Mouse (Mus musculus): ENCODE results near the gene a. TPM values are rescaled to one million over a fixed set of nuclear protein-coding genes. Genes with fewer than 3 reads are reported as not detected.
A peak's percentile ranks its signal among the peaks of the same experiment; 100 is the strongest.

a gene
- total RNA-seq (2021) (not detected), polyA plus RNA-seq (2012; rRNA removed) (not detected in 2 replicates)
- long read RNA-seq: 0 reads

- H3K27me3 ChIP-seq (ENCODE audit: control insufficient read depth, insufficient read depth, low read length): no peaks in the 10 kb centered on the region
- H3K27ac ChIP-seq: peak within 1 kb of the TSS; percentile 99
- peak within 1 kb of the TSS; percentile 95 for H3K9ac ChIP-seq (ENCODE audit: low read depth, low read length)
- H3K4me1 ChIP-seq (ENCODE audit: control insufficient read depth, insufficient read depth, low read length): peaks cover 10% of the 10 kb centered on the region
- 1% methylated on average over 89 of the region's 89 CpGs for WGBS
- H3K4me3 ChIP-seq: peak within 1 kb of the TSS; percentile 98
- DNase-seq: peak; percentile 96 to 98
- H3K36me3 ChIP-seq (ENCODE audit: control insufficient read depth, insufficient read depth, low read length): peaks cover 28% of the 10 kb centered on the region
- TF ChIP-seq CTCF (IDR thresholded peaks at IDR 0.05) (peak; percentile 37), EP300 (IDR thresholded peaks at IDR 0.05; ENCODE audit: insufficient read depth, low read depth, low read length) (0 out of 2 replicates have a peak, but pooled peaks have one; percentile 24), POLR2A (IDR thresholded peaks at IDR 0.05; ENCODE audit: insufficient read depth, low read depth, low read length) (peak; percentile 95)
- intact Hi-C loops (cut with DNase I): loop anchor here (2.0 to 10.0 kb wide), 5 partner anchors 30 to 356 kb away; partner anchors contain the start of genes Cbfa2t2 and Eif2s2
- peaks cover 6% of the 10 kb centered on the region; the same call in 1 of the 2 replicates for H3K79me2 ChIP-seq (replicated peaks; ENCODE audit: control insufficient read depth, insufficient read depth, low read length)
Observed at GRCm38 (mm10) chr2:154790656-154791483, at the start of gene a, which contains the start of gene Raly. Gene a, plus strand, starts transcription at chr2:154791402. Gene Raly, plus strand, starts transcription at chr2:154791096.

- Histone ChIP-seq H3K27ac (no peak overlapping the region), H3K27me3 (ENCODE audit: control insufficient read depth, insufficient read depth, low read length) (no peaks in the 10 kb centered on the region), H3K36me3 (ENCODE audit: control insufficient read depth, insufficient read depth, low read length) (no peaks in the 10 kb centered on the region), H3K4me3 (no peak overlapping the region), H3K9ac (ENCODE audit: low read depth, low read length) (no peak overlapping the region), H3K4me1 (ENCODE audit: control insufficient read depth, insufficient read depth, low read length) (no peaks in the 10 kb centered on the region), H3K79me2 (replicated peaks; ENCODE audit: control insufficient read depth, insufficient read depth, low read length) (no peaks in the 10 kb centered on the region)
- intact Hi-C loops (cut with DNase I): no loop called here
- 79% methylated on average over 10 of the region's 10 CpGs for WGBS
- no peak for TF ChIP-seq POLR2A (IDR thresholded peaks at IDR 0.05; ENCODE audit: insufficient read depth, low read depth, low read length)
- no peak for TF ChIP-seq CTCF (IDR thresholded peaks at IDR 0.05)
- no peak for TF ChIP-seq EP300 (IDR thresholded peaks at IDR 0.05; ENCODE audit: insufficient read depth, low read depth, low read length)
- DNase-seq: no peak
Observed at GRCm38 (mm10) chr2:154742911-154743819, 48.0 kb upstream of the a start.

- H3K9ac ChIP-seq (ENCODE audit: low read depth, low read length): no peak overlapping the region
- H3K4me3 ChIP-seq: no peak overlapping the region
- H3K27me3 ChIP-seq (ENCODE audit: control insufficient read depth, insufficient read depth, low read length): no peaks in the 10 kb centered on the region
- 75% methylated on average over 4 of the region's 4 CpGs for WGBS
- H3K4me1 ChIP-seq (ENCODE audit: control insufficient read depth, insufficient read depth, low read length): no peaks in the 10 kb centered on the region
- no peaks in the 10 kb centered on the region for H3K36me3 ChIP-seq (ENCODE audit: control insufficient read depth, insufficient read depth, low read length)
- H3K27ac ChIP-seq: no peak overlapping the region
- no peak for DNase-seq
- TF ChIP-seq EP300 (IDR thresholded peaks at IDR 0.05; ENCODE audit: insufficient read depth, low read depth, low read length) (no peak), CTCF (IDR thresholded peaks at IDR 0.05) (no peak), POLR2A (IDR thresholded peaks at IDR 0.05; ENCODE audit: insufficient read depth, low read depth, low read length) (no peak)
- no peaks in the 10 kb centered on the region for H3K79me2 ChIP-seq (replicated peaks; ENCODE audit: control insufficient read depth, insufficient read depth, low read length)
- intact Hi-C loops (cut with DNase I): no loop called here
Observed at GRCm38 (mm10) chr2:154743915-154744314, 47.3 kb upstream of the a start.

- no peak overlapping the region for H3K9ac ChIP-seq (ENCODE audit: low read depth, low read length)
- WGBS: 76% methylated on average over 2 of the region's 2 CpGs
- no peaks in the 10 kb centered on the region for H3K4me1 ChIP-seq (ENCODE audit: control insufficient read depth, insufficient read depth, low read length)
- no peaks in the 10 kb centered on the region for H3K27me3 ChIP-seq (ENCODE audit: control insufficient read depth, insufficient read depth, low read length)
- no peak overlapping the region for H3K27ac ChIP-seq
- no peak for TF ChIP-seq POLR2A (IDR thresholded peaks at IDR 0.05; ENCODE audit: insufficient read depth, low read depth, low read length)
- TF ChIP-seq EP300 (IDR thresholded peaks at IDR 0.05; ENCODE audit: insufficient read depth, low read depth, low read length): no peak
- TF ChIP-seq CTCF (IDR thresholded peaks at IDR 0.05): peak; percentile 40
- intact Hi-C loops (cut with DNase I): no loop called here
- H3K4me3 ChIP-seq: no peak overlapping the region
- no peak for DNase-seq
- H3K79me2 ChIP-seq (replicated peaks; ENCODE audit: control insufficient read depth, insufficient read depth, low read length): no peaks in the 10 kb centered on the region
- H3K36me3 ChIP-seq (ENCODE audit: control insufficient read depth, insufficient read depth, low read length): no peaks in the 10 kb centered on the region
Observed at GRCm38 (mm10) chr2:154748383-154748782, 42.8 kb upstream of the a start.

GRCm38 (mm10) chr2:154749046-154750036, 41.9 kb upstream of the a start:
- Histone ChIP-seq H3K79me2 (replicated peaks; ENCODE audit: control insufficient read depth, insufficient read depth, low read length) (no peaks in the 10 kb centered on the region), H3K4me1 (ENCODE audit: control insufficient read depth, insufficient read depth, low read length) (no peaks in the 10 kb centered on the region), H3K27ac (no peak overlapping the region), H3K4me3 (no peak overlapping the region), H3K27me3 (ENCODE audit: control insufficient read depth, insufficient read depth, low read length) (no peaks in the 10 kb centered on the region), H3K9ac (ENCODE audit: low read depth, low read length) (no peak overlapping the region), H3K36me3 (ENCODE audit: control insufficient read depth, insufficient read depth, low read length) (no peaks in the 10 kb centered on the region)
- intact Hi-C loops (cut with DNase I): no loop called here
- TF ChIP-seq EP300 (IDR thresholded peaks at IDR 0.05; ENCODE audit: insufficient read depth, low read depth, low read length): no peak
- TF ChIP-seq CTCF (IDR thresholded peaks at IDR 0.05): no peak
- TF ChIP-seq POLR2A (IDR thresholded peaks at IDR 0.05; ENCODE audit: insufficient read depth, low read depth, low read length): no peak
- 66% methylated on average over 23 of the region's 23 CpGs for WGBS
- no peak for DNase-seq
